Mouse (Mus musculus) lung, adult 18-20 months (tissue): ENCODE measurements at regions not wholly inside any gene's neighbourhood (a gene's known extent, or its start where the extent isn't known, plus 50 kb on each side); places are given as distances from the start of the nearest gene placed in this dataset.
"Not testable (repeated sequence)": the region's sequence is repeated elsewhere in the genome, so short reads cannot be mapped to it uniquely, and the experiment has no call there.

Source experiments
- DNase-seq, 2 experiments: peaks; one replicate each; pipeline ENCODE4 v3.0.0; 2022; ENCODE audit warnings: mixed read lengths in 2 of 2

- no peak for DNase-seq
Observed at GRCm38 (mm10) chr13:31050160-31050788, 76.3 kb downstream of the Gm5447 start.

GRCm38 (mm10) chr13:31051586-31051985 lies 77.6 kb downstream of the Gm5447 start:
- not testable (repeated sequence) for DNase-seq

GRCm38 (mm10) chr13:31054356-31054755 lies 80.4 kb downstream of the Gm5447 start:
- DNase-seq, result peak; percentile 30 to 59

- DNase-seq, result peak; percentile 51 to 71
Observed at GRCm38 (mm10) chr13:31055376-31056083, 81.5 kb downstream of the Gm5447 start.

- no peak for DNase-seq
Observed at GRCm38 (mm10) chr13:31056154-31056871, 82.3 kb downstream of the Gm5447 start.

- no peak for DNase-seq
Observed at GRCm38 (mm10) chr13:31060916-31061431, 87.0 kb downstream of the Gm5447 start.

- no peak for DNase-seq
Observed at GRCm38 (mm10) chr13:31068343-31068742, 94.3 kb downstream of the Gm5447 start.

- peak in 1 of 2 experiments; percentile 21 for DNase-seq
Observed at GRCm38 (mm10) chr13:31076541-31076940, 102.5 kb downstream of the Gm5447 start.

GRCm38 (mm10) chr13:31078751-31079150 lies 104.7 kb downstream of the Gm5447 start:
- no peak for DNase-seq

- no peak for DNase-seq
Observed at GRCm38 (mm10) chr13:31080215-31080614, 106.2 kb downstream of the Gm5447 start.

- peak; percentile 39 to 73 for DNase-seq
Observed at GRCm38 (mm10) chr13:31082448-31083140, 108.6 kb downstream of the Gm5447 start.

- DNase-seq, result no peak
Observed at GRCm38 (mm10) chr13:31101051-31101450, 127.0 kb downstream of the Gm5447 start.

- no peak for DNase-seq
Observed at GRCm38 (mm10) chr13:31107434-31107833, 133.4 kb downstream of the Gm5447 start.

- no peak for DNase-seq
Observed at GRCm38 (mm10) chr13:31109231-31109630, 135.2 kb downstream of the Gm5447 start.

GRCm38 (mm10) chr13:31122689-31123088 lies 148.7 kb downstream of the Gm5447 start:
- no peak for DNase-seq

GRCm38 (mm10) chr13:31124547-31125216 lies 150.7 kb downstream of the Gm5447 start:
- DNase-seq, result no peak

GRCm38 (mm10) chr13:31132501-31132900 lies 158.5 kb downstream of the Gm5447 start:
- peak in 1 of 2 experiments; percentile 20 for DNase-seq

GRCm38 (mm10) chr13:31139686-31140085 lies 165.7 kb downstream of the Gm5447 start:
- DNase-seq, result no peak

- no peak for DNase-seq
Observed at GRCm38 (mm10) chr13:31147323-31147722, 173.3 kb downstream of the Gm5447 start.

- DNase-seq, result no peak
Observed at GRCm38 (mm10) chr13:31154066-31154465, 180.1 kb downstream of the Gm5447 start.

GRCm38 (mm10) chr13:31163878-31164495 lies 190.0 kb downstream of the Gm5447 start:
- DNase-seq, result no peak

GRCm38 (mm10) chr13:31166286-31166685 lies 192.3 kb downstream of the Gm5447 start:
- no peak for DNase-seq
